Mouse (Mus musculus) limb, embryonic 11.5 days (tissue): ENCODE results near the gene Sytl1. TPM values are rescaled to one million over a fixed set of nuclear protein-coding genes. Genes with fewer than 3 reads are reported as not detected.
A peak's percentile ranks its signal among the peaks of the same experiment; 100 is the strongest.

Experiments
- ATAC-seq: fragments of 200-750 bp; cut with Nextera tagmentation; 2 replicates; pipeline ENCODE4 v1.8.0; 2017; ENCODE audit warnings: low read depth; ENCODE audit not compliant: insufficient number of reproducible peaks, low FRiP score, low TSS enrichment
- DNase-seq: peaks from one replicate; pipeline ENCODE4 v3.0.0-alpha.2; 2015; ENCODE audit warnings: low spot score
- H3K27ac ChIP-seq: fragments of 300-500 bp; sonication (generic); replicated peaks from 2 replicates; pipeline ENCODE4 v1.5.1; 2014; ENCODE audit warnings: low read depth, mild to moderate bottlenecking, low read length
- H3K27me3 ChIP-seq: fragments of 300-500 bp; sonication (generic); 2 replicates; pipeline ENCODE4 v1.6.1; 2014; ENCODE audit warnings: mild to moderate bottlenecking, low read length, mixed read lengths; ENCODE audit not compliant: control insufficient read depth, insufficient read depth
- H3K36me3 ChIP-seq: fragments of 300-500 bp; sonication (generic); 2 replicates; pipeline ENCODE4 v1.6.1; 2014; ENCODE audit warnings: mild to moderate bottlenecking, low read length, moderate library complexity, mixed read lengths; ENCODE audit not compliant: control insufficient read depth, insufficient read depth
- H3K4me1 ChIP-seq: fragments of 300-500 bp; sonication (generic); 2 replicates; pipeline ENCODE4 v1.6.1; 2014; ENCODE audit warnings: low read length, mixed read lengths; ENCODE audit not compliant: control insufficient read depth, insufficient read depth
- H3K4me2 ChIP-seq: fragments of 300-500 bp; sonication (generic); 2 replicates; pipeline ENCODE4 v1.6.1; 2014; ENCODE audit warnings: low read depth, mild to moderate bottlenecking, moderate library complexity; ENCODE audit not compliant: severe bottlenecking
- H3K4me3 ChIP-seq: fragments of 300-500 bp; sonication (generic); 2 replicates; pipeline ENCODE4 v1.5.1; 2014; ENCODE audit warnings: low read depth, low read length
- H3K9ac ChIP-seq: fragments of 300-500 bp; sonication (generic); 2 replicates; pipeline ENCODE4 v1.6.1; 2014; ENCODE audit warnings: mild to moderate bottlenecking, low read length
- H3K9me3 ChIP-seq: fragments of 300-500 bp; sonication (generic); 2 replicates; pipeline ENCODE4 v1.6.1; 2016; ENCODE audit warnings: low read length; ENCODE audit not compliant: control insufficient read depth
- WGBS: fragments of 180-500 bp; shearing (Covaris S2); extraction: QIAGEN DNeasy Blood & Tissue Kit; methylation state at CpG from one replicate; pipeline ENCODE4 v1.1.7; 2014; 5-methylcytosine and 5-hydroxymethylcytosine counted together
- polyA plus RNA-seq: library from polyadenylated mRNA; unstranded; fragments of >200 nt; fragmentation: Nextera tagmentation; extraction: Ambion mirVana; gene quantifications from 2 replicates; pipeline ENCODE4 v1.2.1, GENCODE M21; 2014

Gene Sytl1
- polyA plus RNA-seq, 1 experiment from 2014 or later = 1.5 TPM

DNA sequence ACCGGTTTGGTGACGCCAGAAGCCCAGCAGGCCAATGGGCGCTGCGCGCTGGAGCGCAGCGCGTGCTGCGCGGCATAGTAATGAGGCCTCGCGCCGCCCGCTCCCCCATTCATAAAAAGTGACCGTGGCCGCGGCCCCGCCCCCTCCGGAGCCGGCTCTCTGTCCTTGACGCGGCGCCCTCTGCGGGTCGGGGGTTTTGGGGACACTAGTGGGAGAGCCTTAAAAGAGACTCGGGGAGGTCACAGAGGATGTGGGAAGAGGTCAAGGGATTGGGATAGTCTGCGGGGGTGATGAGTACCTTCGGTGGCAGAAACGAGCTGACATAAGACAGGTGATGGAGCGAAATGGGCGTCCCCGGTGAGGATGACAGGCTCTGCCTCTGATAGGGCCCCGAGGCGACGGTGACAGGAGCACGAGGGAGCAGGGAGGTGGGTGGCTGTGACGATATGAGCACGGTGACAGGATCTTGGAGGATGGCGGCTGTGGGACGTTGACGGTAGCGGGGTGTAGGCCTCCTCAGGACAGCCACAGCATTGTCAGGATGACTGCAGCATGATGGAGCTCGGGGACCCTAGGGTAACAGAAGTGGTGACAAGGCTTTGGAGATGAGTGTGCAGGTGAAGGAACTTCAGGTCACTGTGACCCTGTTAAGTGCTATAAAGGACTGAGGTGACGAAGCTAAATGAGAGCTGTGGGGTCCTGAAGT, 50.2 kb downstream of the Sytl1 start:
- 1% methylated on average over 44 of the region's 44 CpGs for WGBS
- H3K27ac ChIP-seq = no peak overlapping the region
- ATAC-seq (peak; percentile 74), DNase-seq (peak; percentile 85)
- H3K9me3 ChIP-seq = no peaks in the 10 kb centered on the region
- H3K4me1 ChIP-seq = peaks cover 13% of the 10 kb centered on the region
- H3K4me3 ChIP-seq = peak overlapping the region; percentile 66
- peak overlapping the region; percentile 95 for H3K4me2 ChIP-seq
- 0 out of 2 replicates have a peak overlapping the region, but pooled peaks have one; percentile 14 for H3K9ac ChIP-seq
- peaks cover 22% of the 10 kb centered on the region for H3K27me3 ChIP-seq
- no peaks in the 10 kb centered on the region for H3K36me3 ChIP-seq

DNA sequence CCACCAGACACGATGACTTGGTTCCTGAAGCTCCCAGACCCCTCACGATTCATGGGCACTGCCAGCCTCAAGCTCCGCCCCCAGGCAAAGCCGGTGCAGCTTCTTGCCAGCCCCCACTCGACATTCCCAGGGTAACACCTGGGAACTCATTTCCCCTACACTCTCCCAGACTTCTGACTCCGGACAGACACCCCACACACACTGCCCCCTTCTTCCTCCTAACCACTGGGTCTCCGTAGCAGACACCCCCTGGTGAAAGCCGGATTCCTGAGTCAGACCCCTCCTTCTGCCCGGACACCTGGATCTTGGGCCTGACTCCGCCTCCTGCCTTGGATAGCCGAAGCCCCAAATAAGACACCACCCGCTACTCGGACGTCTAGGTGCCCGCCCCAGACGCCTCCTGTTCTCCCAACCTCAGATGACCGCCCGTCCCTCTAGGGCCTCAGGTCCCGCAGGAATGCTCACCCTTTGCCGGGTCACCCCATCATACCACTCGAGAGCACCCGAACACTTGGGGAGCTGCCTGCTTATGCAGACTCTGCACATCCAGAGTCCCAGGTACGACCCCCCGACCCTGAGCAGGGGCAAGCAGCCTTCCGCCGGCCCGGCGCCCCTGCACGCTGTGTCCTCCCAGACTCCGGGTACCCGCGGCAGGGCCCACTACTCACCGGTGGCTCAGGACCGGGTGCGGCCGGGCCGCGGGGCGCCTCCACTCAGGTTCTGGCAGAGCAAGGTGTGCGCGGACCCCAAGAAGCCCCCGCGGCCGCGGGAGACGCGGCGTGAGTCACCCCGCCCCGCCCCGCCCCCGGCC, 51.0 kb downstream of the Sytl1 start, which contains the start of the genes Cd164l2 and Gpr3:
Gene Cd164l2 (plus strand): TSS at position 381 of the 811 bp plus-strand sequence.
Gene Gpr3 (minus strand): TSS at position 786 of the 811 bp plus-strand sequence.
- no peaks in the 10 kb centered on the region for H3K36me3 ChIP-seq
- 2% methylated on average over 52 of the region's 52 CpGs for WGBS
- no peak within 1 kb of the TSS for H3K27ac ChIP-seq
- peak within 1 kb of the TSS; percentile 44 for H3K9ac ChIP-seq
- DNase-seq (no peak), ATAC-seq (peak; percentile 58)
- peaks cover 22% of the 10 kb centered on the region for H3K27me3 ChIP-seq
- H3K4me3 ChIP-seq = peak within 1 kb of the TSS; percentile 66
- peak within 1 kb of the TSS; percentile 95 for H3K4me2 ChIP-seq
- peaks cover 13% of the 10 kb centered on the region for H3K4me1 ChIP-seq
- H3K9me3 ChIP-seq = no peaks in the 10 kb centered on the region

DNA sequence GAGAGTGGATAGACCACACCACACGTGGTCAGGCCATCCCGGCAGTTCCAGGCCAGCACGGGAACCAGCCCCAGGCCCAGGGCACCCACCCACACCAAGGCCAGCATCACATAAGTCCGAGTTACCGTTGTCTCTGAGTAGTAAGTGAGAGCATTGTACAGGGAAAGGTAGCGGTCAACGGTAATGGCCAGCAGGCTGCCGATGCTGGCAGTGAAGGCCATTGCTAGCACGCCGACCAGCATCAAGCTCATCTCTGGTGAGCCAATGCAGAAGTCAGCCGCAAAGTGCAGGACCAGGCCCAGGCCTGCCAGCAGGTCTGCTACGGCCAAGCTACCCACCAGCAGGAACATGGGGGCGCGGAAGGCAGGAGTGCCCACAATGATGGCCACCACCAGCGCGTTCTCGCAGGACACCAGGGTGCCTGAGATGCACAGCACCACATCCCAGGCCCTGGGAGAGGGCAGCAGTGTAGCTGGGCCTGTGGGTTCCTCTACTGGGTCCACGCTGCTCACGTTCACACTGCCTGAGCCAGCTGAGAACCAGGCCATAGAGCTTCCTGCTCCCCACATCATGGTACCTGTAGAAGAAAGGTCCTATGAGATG, 52.0 kb downstream of the Sytl1 start:
- DNase-seq (no peak), ATAC-seq (no peak)
- Histone ChIP-seq H3K36me3 (no peaks in the 10 kb centered on the region), H3K4me1 (peaks cover 13% of the 10 kb centered on the region), H3K4me3 (no peak overlapping the region), H3K9me3 (no peaks in the 10 kb centered on the region), H3K9ac (no peak overlapping the region), H3K27ac (no peak overlapping the region), H3K27me3 (peaks cover 22% of the 10 kb centered on the region), H3K4me2 (no peak overlapping the region)
- 94% methylated on average over 19 of the region's 19 CpGs for WGBS

DNA sequence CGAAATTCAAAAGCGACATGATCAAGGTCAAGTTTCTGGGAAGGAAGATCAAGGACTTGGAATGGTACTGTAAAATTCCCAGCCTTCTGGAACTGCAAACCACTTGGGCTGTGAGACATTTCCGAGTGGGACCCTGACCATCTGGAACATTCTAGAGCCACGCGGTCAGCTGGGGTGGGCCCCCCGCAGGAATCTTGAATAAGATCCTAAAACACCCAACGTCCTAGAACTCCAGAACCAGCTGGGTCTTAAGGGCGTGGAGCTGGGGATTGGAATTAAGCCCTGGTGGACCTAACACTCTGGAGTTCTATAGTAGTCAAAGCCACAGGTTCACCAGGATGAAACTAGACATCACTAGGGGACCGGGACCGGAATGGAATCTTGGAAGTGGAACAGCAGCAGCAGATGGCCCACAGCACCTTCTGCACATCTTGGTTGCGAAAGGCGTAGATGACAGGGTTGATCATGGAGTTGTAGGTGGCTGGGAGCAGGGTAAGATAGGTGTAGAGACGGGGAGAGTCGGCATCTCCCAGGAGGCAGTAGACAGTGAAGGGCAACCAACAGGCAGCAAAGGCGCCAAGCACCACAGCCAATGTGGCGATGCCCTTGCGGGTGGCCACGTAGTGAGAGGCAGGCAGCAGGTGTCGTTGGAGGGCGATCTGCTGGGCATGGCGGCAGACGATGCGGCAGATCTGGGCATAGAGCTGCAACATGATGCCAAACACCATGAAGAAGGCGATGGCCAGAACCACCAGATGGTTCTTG, 52.7 kb downstream of the Sytl1 start:
- Histone ChIP-seq H3K9ac (no peak overlapping the region), H3K4me3 (no peak overlapping the region), H3K27ac (no peak overlapping the region), H3K4me2 (no peak overlapping the region), H3K27me3 (peaks cover 22% of the 10 kb centered on the region), H3K4me1 (peaks cover 13% of the 10 kb centered on the region), H3K36me3 (no peaks in the 10 kb centered on the region), H3K9me3 (no peaks in the 10 kb centered on the region)
- WGBS = 92% methylated on average over 24 of the region's 24 CpGs
- ATAC-seq (no peak), DNase-seq (no peak)

DNA sequence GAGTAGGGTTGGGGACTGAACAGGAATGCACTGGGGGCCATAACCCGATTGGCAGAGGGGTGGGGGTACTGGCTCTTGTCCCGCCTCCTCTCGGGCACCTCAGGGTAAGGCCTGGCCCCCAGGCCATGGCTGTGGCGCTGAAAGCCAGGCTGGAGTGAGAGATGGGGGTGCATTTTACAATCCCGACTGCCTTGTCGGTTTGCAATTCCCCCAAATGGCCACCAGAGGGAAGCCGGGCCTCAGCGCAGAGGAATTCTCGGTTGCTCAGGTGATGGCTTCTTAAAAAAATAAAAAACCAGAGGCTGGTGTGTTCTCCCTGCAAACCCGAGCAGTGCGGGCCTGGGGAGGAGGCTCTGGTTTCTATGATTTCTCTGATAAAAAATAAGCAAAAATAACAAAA, 53.5 kb downstream of the Sytl1 start:
- Histone ChIP-seq H3K27me3 (peaks cover 22% of the 10 kb centered on the region), H3K4me2 (no peak overlapping the region), H3K9ac (no peak overlapping the region), H3K9me3 (no peaks in the 10 kb centered on the region), H3K36me3 (no peaks in the 10 kb centered on the region), H3K4me3 (no peak overlapping the region), H3K27ac (no peak overlapping the region), H3K4me1 (peaks cover 19% of the 10 kb centered on the region)
- peak; percentile 80 for DNase-seq
- WGBS = 5% methylated on average over 11 of the region's 11 CpGs
- no peak for ATAC-seq

DNA sequence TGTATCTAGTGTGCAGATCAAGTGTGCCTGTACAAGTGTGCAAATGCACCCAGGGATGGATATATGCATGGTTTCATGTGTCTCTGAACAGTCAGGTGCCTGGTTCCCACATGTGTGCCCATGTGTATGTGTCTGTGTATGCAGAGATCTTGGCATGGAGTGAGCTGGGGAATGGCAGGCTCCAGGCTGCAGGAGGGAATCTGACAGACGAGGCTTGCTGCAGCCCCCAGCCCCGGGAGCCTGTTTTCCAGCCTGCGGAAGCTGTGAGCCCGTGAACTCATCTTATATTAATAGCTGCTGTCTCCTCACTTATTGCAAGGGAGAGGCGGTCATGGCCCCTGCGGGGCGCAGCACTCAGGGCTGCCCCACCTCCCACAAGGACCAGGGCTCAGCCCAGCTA, 58.5 kb downstream of the Sytl1 start:
- no peaks in the 10 kb centered on the region for H3K36me3 ChIP-seq
- H3K27ac ChIP-seq = no peak overlapping the region
- DNase-seq (no peak), ATAC-seq (no peak)
- H3K27me3 ChIP-seq = no peaks in the 10 kb centered on the region
- no peak overlapping the region for H3K4me3 ChIP-seq
- WGBS = 42% methylated on average over 7 of the region's 7 CpGs
- H3K9me3 ChIP-seq = no peaks in the 10 kb centered on the region
- H3K9ac ChIP-seq = peak overlapping the region; percentile 22; the same call in 1 of the 2 replicates
- no peak overlapping the region for H3K4me2 ChIP-seq
- peaks cover 25% of the 10 kb centered on the region for H3K4me1 ChIP-seq

DNA sequence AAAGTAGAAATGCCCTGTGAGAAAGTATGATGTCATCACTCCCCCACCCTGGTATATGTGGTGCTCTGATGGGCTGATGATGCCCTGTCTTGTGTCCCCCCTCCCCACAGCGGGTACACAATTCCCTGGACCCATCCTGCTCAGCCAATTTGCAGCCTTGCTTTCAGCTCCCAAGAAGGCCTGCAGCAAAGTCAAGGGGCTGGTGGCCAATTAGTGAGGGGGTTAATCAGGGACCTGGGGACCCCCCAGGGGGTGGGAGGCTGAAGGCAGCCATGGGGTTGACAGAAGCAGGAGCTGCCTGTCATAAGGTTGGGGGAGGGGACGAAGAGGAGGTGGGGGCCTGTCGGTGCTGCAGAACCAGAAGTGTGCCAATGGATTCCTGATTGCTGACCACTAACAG, 59.3 kb downstream of the Sytl1 start:
- 68% methylated on average over 3 of the region's 3 CpGs for WGBS
- H3K4me1 ChIP-seq = peaks cover 33% of the 10 kb centered on the region
- DNase-seq = no peak

More for the DNA sequence above, 59.3 kb downstream of the Sytl1 start:
- no peak overlapping the region for H3K27ac ChIP-seq
- H3K9ac ChIP-seq = no peak overlapping the region
- no peak for ATAC-seq
- H3K9me3 ChIP-seq = no peaks in the 10 kb centered on the region
- no peak overlapping the region for H3K4me3 ChIP-seq
- no peak overlapping the region for H3K4me2 ChIP-seq
- H3K27me3 ChIP-seq = no peaks in the 10 kb centered on the region
- no peaks in the 10 kb centered on the region for H3K36me3 ChIP-seq
